Mouse (Mus musculus) forebrain, postnatal 0 days (tissue): ENCODE data around the gene Zcchc3. TPM values are rescaled to one million over a fixed set of nuclear protein-coding genes. Genes with fewer than 3 reads are reported as not detected.
"Not testable (repeated sequence)": the region's sequence is repeated elsewhere in the genome, so short reads cannot be mapped to it uniquely, and the experiment has no call there.

Experiments
- ATAC-seq: fragments of 200-750 bp; cut with Nextera tagmentation; 2 replicates; pipeline ENCODE4 v1.8.0; 2017; ENCODE audit warnings: mild to moderate bottlenecking, moderate library complexity
- DNase-seq: peaks from one replicate; pipeline ENCODE4 v3.0.0-alpha.2; 2015
- H3K27ac ChIP-seq: fragments of 300-500 bp; sonication (generic); 2 replicates; pipeline ENCODE4 v1.5.1; 2014; ENCODE audit warnings: low read depth, mild to moderate bottlenecking, antibody characterized with exemption, low read length, moderate library complexity, mixed read lengths
- H3K27me3 ChIP-seq: fragments of 300-500 bp; sonication (generic); 2 replicates; pipeline ENCODE4 v1.6.1; 2014; ENCODE audit warnings: mild to moderate bottlenecking, low read length, mixed read lengths; ENCODE audit not compliant: insufficient read depth
- H3K36me3 ChIP-seq: fragments of 300-500 bp; sonication (generic); 2 replicates; pipeline ENCODE4 v1.6.1; 2014; ENCODE audit warnings: mild to moderate bottlenecking, moderate library complexity; ENCODE audit not compliant: insufficient read depth
- H3K4me1 ChIP-seq: fragments of 300-500 bp; sonication (generic); 2 replicates; pipeline ENCODE4 v1.6.1; 2014; ENCODE audit warnings: antibody characterized with exemption; ENCODE audit not compliant: insufficient read depth
- H3K4me2 ChIP-seq: fragments of 300-500 bp; sonication (generic); 2 replicates; pipeline ENCODE4 v1.6.1; 2014; ENCODE audit warnings: low read depth, mild to moderate bottlenecking, moderate library complexity
- H3K4me3 ChIP-seq: fragments of 300-500 bp; sonication (generic); 2 replicates; pipeline ENCODE4 v1.5.1; 2014; ENCODE audit warnings: low read depth, low read length, mixed read lengths
- H3K9ac ChIP-seq: fragments of 300-500 bp; sonication (generic); 2 replicates; pipeline ENCODE4 v1.6.1; 2014; ENCODE audit warnings: mild to moderate bottlenecking
- H3K9me3 ChIP-seq: fragments of 300-500 bp; sonication (generic); 2 replicates; pipeline ENCODE4 v1.6.1; 2016; ENCODE audit warnings: low read length
- CTCF ChIP-seq: sonication (generic); IDR thresholded peaks from 2 replicates; pipeline ENCODE4 v1.5.1; 2016; ENCODE audit warnings: antibody characterized with exemption, control low read depth, low read depth
- WGBS: fragments of 180-500 bp; shearing (Covaris S2); extraction: QIAGEN DNeasy Blood & Tissue Kit; methylation state at CpG from one replicate; pipeline ENCODE4 v1.1.7; 2014; 5-methylcytosine and 5-hydroxymethylcytosine counted together
- polyA plus RNA-seq: library from polyadenylated mRNA; unstranded; fragments of >200 nt; fragmentation: Nextera tagmentation; extraction: Ambion mirVana; gene quantifications from 2 replicates; pipeline ENCODE4 v1.2.1, GENCODE M21; 2015
- total RNA-seq: library from RNA; depleted of rRNA; stranded (reverse); fragments of >200 nt; gene quantifications from 2 replicates; pipeline ENCODE4 v1.2.3, GENCODE M21; 2014

Zcchc3 gene
- total and polyA plus RNA-seq, 2 experiments from 2014 or later = 15.4 to 16.4 TPM

DNA sequence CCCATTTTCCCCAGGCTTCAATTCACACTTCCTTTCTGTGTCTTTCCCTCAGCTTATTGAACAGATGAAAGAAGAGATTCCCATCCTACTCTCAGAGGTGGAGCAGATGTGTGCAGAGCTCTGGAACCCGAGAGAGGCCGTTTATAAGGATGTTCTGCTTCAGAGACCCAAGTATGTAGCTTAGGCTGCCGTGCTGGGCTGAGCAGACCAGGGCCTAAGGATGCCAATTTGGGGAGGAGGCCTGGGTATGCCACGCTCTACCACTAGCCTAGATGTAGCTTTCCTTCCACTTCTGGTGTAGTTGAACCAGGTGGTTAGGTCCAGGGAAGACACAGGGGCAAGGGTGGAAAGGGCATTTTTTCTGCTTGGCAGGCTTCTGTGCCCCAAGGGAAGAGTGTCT, 27.5 kb upstream of the Zcchc3 start:
- 80% methylated on average over 4 of the region's 4 CpGs for WGBS
- Histone ChIP-seq H3K9me3 (no peaks in the 10 kb centered on the region), H3K27ac (no peak overlapping the region), H3K4me1 (0 out of 2 replicates have a peak, but pooled peaks cover 4% of the 10 kb centered on the region), H3K36me3 (no peaks in the 10 kb centered on the region), H3K4me2 (no peak overlapping the region), H3K27me3 (no peaks in the 10 kb centered on the region), H3K4me3 (no peak overlapping the region), H3K9ac (no peak overlapping the region)
- DNase-seq (no peak), ATAC-seq (no peak)
- no peak for TF ChIP-seq CTCF

DNA sequence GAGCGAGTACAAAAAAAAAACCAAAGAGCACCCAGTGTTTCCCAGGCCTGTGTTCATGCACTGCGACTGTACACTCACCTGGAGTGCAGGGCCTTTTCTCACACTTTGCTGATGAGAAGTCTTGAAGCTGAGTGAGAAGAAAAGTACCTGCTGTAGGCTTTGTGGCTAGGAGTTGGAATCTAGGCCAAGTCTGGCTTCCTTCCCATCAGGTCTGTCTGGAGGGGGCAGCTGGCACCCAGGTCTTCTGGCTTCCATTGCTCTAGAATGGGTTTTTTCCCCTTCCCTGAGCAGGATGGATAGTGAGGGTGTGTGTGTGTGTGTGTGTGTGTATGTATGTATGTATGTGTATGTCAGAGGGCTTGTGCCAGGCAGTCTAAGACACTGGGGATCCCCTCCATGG, 25.0 kb upstream of the Zcchc3 start:
- no peak for ATAC-seq
- WGBS = 84% methylated on average over 2 of the region's 2 CpGs
- H3K9me3 ChIP-seq = no peaks in the 10 kb centered on the region

GRCm38 (mm10) chr2:152438963-152439362, 24.1 kb upstream of the Zcchc3 start:
- no peaks in the 10 kb centered on the region for H3K36me3 ChIP-seq
- H3K27me3 ChIP-seq = no peaks in the 10 kb centered on the region
- no peak for DNase-seq
- peak; percentile 42 for TF ChIP-seq CTCF
- no peak overlapping the region for H3K4me2 ChIP-seq
- H3K4me1 ChIP-seq = peaks cover 4% of the 10 kb centered on the region; the same call in 1 of the 2 replicates
- H3K4me3 ChIP-seq = no peak overlapping the region
- no peaks in the 10 kb centered on the region for H3K9me3 ChIP-seq
- H3K27ac ChIP-seq = no peak overlapping the region
- ATAC-seq = no peak
- no peak overlapping the region for H3K9ac ChIP-seq
- WGBS = 48% methylated on average over 1 of the region's 1 CpGs

More for the DNA sequence above, 25.0 kb upstream of the Zcchc3 start:
- Histone ChIP-seq H3K27ac (no peak overlapping the region), H3K4me2 (no peak overlapping the region), H3K36me3 (no peaks in the 10 kb centered on the region), H3K4me3 (no peak overlapping the region), H3K4me1 (peaks cover 4% of the 10 kb centered on the region; the same call in 1 of the 2 replicates), H3K9ac (no peak overlapping the region), H3K27me3 (no peaks in the 10 kb centered on the region)
- DNase-seq = no peak
- no peak for TF ChIP-seq CTCF

DNA sequence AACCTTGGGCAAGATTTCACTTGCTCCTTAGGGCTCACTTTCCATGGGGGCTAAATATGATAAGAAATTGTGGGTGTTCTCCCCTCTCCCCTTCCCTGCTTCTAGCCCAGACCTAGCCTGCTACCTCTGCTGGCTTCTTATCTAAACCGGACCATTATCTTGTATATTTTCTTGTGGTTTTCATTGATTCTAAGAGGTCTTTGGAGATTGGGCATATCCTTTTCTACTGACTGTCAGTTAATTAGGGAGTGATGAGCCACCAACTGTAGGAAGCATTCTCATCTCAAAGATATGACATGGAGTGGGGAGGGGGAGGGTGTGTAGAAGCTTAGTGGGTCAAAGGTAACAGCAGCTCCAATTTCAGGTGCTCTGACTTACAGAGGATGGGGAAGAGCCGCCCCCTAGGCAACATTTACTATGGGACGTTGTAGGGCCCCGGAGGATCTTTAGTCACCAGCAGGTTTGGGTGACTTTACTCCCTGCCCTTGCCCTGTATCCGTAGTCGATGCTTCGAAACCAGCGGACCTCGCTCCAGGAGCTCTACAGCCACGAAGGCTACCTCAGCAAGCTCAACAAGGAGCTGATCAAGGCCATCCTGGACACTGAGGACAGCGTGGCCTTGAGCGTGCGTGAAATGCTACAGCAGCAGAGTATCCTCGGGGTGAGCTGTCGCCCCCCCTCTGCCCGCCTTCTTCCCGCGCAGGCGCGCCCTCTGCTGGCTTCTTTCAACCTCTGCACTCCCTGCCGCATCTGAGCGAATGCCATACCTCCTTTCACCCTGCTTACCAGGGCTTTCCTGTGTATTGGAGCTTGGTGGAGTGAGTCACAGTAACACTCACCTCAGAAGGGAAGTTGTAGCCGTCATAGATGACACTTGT, 22.4 kb upstream of the Zcchc3 start:
- H3K9me3 ChIP-seq = no peaks in the 10 kb centered on the region
- peak overlapping the region; percentile 29 for H3K4me3 ChIP-seq
- peak; percentile 94 for ATAC-seq
- H3K9ac ChIP-seq = peak overlapping the region; percentile 53
- no peaks in the 10 kb centered on the region; the same call in 1 of the 2 replicates for H3K4me1 ChIP-seq
- H3K36me3 ChIP-seq = no peaks in the 10 kb centered on the region
- peak overlapping the region; percentile 61 for H3K4me2 ChIP-seq
- H3K27ac ChIP-seq = no peak overlapping the region
- peak; percentile 92 for DNase-seq
- 2% methylated on average over 23 of the region's 23 CpGs for WGBS
- peak; percentile 96 for TF ChIP-seq CTCF
- no peaks in the 10 kb centered on the region for H3K27me3 ChIP-seq

DNA sequence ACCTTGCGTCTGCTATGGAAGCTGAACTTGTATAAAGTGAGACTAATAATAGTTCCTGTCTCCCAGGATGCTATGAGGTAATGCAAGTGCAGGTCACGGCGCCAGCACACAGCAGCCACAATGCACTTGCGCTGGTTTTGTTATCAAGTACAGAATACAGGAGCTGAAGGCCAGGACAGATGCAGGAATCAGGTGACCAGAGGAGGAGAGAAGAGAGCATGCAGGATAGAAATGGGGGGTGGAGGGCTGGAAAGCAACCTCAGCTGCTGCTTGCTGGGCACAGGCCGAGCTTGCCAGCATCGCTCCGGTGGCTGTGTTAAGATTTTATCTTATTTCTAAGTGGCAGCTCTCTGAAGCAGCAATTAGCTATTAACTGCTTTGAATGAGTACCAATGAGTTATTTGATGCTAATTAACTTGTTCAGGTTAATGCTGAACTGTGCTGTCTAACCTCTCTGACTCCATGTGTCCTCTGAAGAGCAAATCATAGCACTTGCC, 21.6 kb upstream of the Zcchc3 start:
- H3K27ac ChIP-seq = no peak overlapping the region
- peak; percentile 25; the same call in 1 of the 2 replicates for ATAC-seq

GRCm38 (mm10) chr2:152428481-152428880, 13.7 kb upstream of the Zcchc3 start:
- TF ChIP-seq CTCF = peak; percentile 19; the same call in 1 of the 2 replicates
- H3K4me2 ChIP-seq, H3K9me3 ChIP-seq, H3K9ac ChIP-seq, H3K4me3 ChIP-seq, H3K27me3 ChIP-seq, H3K36me3 ChIP-seq, H3K4me1 ChIP-seq, ATAC-seq, H3K27ac ChIP-seq, DNase-seq: not testable (repeated sequence)
- 86% methylated on average over 2 of the region's 2 CpGs for WGBS

More for the DNA sequence above, 21.6 kb upstream of the Zcchc3 start:
- Histone ChIP-seq H3K36me3 (no peaks in the 10 kb centered on the region), H3K9ac (no peak overlapping the region), H3K4me1 (no peaks in the 10 kb centered on the region; the same call in 1 of the 2 replicates), H3K4me2 (no peak overlapping the region), H3K9me3 (no peaks in the 10 kb centered on the region), H3K4me3 (no peak overlapping the region), H3K27me3 (no peaks in the 10 kb centered on the region)
- DNase-seq = no peak
- WGBS = 48% methylated on average over 7 of the region's 7 CpGs
- no peak for TF ChIP-seq CTCF

- Histone ChIP-seq H3K27ac (no peak overlapping the region), H3K27me3 (no peaks in the 10 kb centered on the region), H3K9me3 (no peaks in the 10 kb centered on the region), H3K4me1 (0 out of 2 replicates have a peak, but pooled peaks cover 5% of the 10 kb centered on the region), H3K9ac (no peak overlapping the region; the same call in 1 of the 2 replicates), H3K36me3 (no peaks in the 10 kb centered on the region), H3K4me2 (peak overlapping the region; percentile 38), H3K4me3 (peak overlapping the region; percentile 11; the same call in 1 of the 2 replicates)
- DNase-seq (peak; percentile 72), ATAC-seq (peak; percentile 81)
- TF ChIP-seq CTCF = no peak
- 6% methylated on average over 12 of the region's 12 CpGs for WGBS
Measured at GRCm38 (mm10) chr2:152427493-152427892, 12.7 kb upstream of the Zcchc3 start.
